Mouse (Mus musculus) intestine, embryonic 16.5 days (tissue): ENCODE data around the gene Tex2. TPM values are rescaled to one million over a fixed set of nuclear protein-coding genes. Genes with fewer than 3 reads are reported as not detected.
"Not testable (repeated sequence)": the region's sequence is repeated elsewhere in the genome, so short reads cannot be mapped to it uniquely, and the experiment has no call there.

ENCODE experiments used
- ATAC-seq: fragments of 200-750 bp; cut with Nextera tagmentation; 2 replicates; pipeline ENCODE4 v1.8.0; 2017; ENCODE audit warnings: moderate TSS enrichment, moderate library complexity
- H3K27ac ChIP-seq: fragments of 300-500 bp; sonication (generic); 2 replicates; pipeline ENCODE4 v1.5.1; 2014; ENCODE audit warnings: mild to moderate bottlenecking, low read length
- H3K27me3 ChIP-seq: fragments of 300-500 bp; sonication (generic); replicated peaks from 2 replicates; pipeline ENCODE4 v1.6.1; 2014; ENCODE audit warnings: low read length, control low read depth, mixed read lengths; ENCODE audit not compliant: control insufficient read depth, insufficient read depth
- H3K36me3 ChIP-seq: fragments of 300-500 bp; sonication (generic); 2 replicates; pipeline ENCODE4 v1.6.1; 2014; ENCODE audit warnings: low read length, control low read depth; ENCODE audit not compliant: control insufficient read depth, insufficient read depth
- H3K4me1 ChIP-seq: fragments of 300-500 bp; sonication (generic); 2 replicates; pipeline ENCODE4 v1.6.1; 2014; ENCODE audit warnings: low read length, control low read depth, mixed read lengths; ENCODE audit not compliant: control insufficient read depth, insufficient read depth
- H3K4me2 ChIP-seq: fragments of 300-500 bp; sonication (generic); 2 replicates; pipeline ENCODE4 v1.6.1; 2014; ENCODE audit warnings: low read depth, low read length, control low read depth
- H3K4me3 ChIP-seq: fragments of 300-500 bp; sonication (generic); 2 replicates; pipeline ENCODE4 v1.5.1; 2014; ENCODE audit warnings: mild to moderate bottlenecking, low read length
- H3K9ac ChIP-seq: fragments of 300-500 bp; sonication (generic); 2 replicates; pipeline ENCODE4 v1.6.1; 2014; ENCODE audit warnings: low read depth, low read length
- H3K9me3 ChIP-seq: fragments of 300-500 bp; sonication (generic); 2 replicates; pipeline ENCODE4 v1.6.1; 2016; ENCODE audit warnings: low read length, control low read depth; ENCODE audit not compliant: control insufficient read depth
- WGBS: fragments of 180-500 bp; shearing (Covaris S2); extraction: QIAGEN DNeasy Blood & Tissue Kit; methylation state at CpG from one replicate; pipeline ENCODE4 v1.1.7; 2014; 5-methylcytosine and 5-hydroxymethylcytosine counted together
- polyA plus RNA-seq: library from polyadenylated mRNA; unstranded; fragments of >200 nt; fragmentation: Nextera tagmentation; extraction: Ambion mirVana; gene quantifications from 2 replicates; pipeline ENCODE4 v1.2.1, GENCODE M21; 2015

The Tex2 gene
- polyA plus RNA-seq, 1 experiment from 2014 or later = 11.7 TPM

DNA sequence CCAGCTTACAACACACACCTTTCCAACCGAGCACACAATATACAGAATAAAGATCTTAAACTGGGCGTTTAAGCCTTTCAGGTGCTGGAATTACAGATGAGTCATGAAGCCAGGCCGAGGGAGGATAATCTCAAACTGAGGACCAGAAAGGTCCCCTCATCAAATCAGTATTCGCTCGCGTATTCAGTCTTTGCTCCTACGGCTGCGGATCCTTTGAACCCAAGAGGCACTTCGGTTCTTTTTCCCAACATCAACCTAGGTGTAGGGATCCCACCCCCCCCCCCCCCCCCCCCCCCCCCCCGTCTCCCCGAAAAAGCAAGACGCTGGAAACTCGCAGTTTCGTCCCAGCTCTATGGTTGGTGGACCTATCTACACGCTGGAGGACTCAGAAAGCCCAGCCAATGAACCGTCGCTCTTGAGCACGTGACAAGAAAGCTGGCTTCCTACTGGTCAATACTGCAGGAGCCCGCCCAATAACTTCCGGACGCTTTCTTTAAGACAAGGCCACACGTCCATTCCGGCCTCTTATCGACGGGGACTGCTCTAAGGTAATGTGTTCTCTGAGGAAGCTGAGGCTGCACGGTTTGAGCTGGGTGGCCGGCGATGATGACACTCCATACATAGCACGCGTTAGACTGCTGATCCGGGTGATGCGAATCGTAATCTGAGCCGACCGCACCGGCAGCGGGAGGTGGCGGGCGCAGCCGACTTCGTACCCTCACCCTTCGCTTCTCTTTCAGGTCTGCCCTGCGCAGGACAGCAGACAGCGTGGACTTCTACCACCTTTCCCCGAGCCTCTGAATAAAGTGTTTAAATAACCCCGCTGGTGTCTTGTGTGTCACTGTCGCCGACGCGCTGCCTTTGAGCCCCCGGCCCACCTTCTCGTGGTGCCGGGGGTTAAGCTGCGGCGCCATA lies 112.6 kb downstream of the Tex2 start:
- H3K4me1 ChIP-seq = no peaks in the 10 kb centered on the region
- no peaks in the 10 kb centered on the region for H3K9me3 ChIP-seq
- H3K9ac ChIP-seq = peak overlapping the region; percentile 93
- H3K4me2 ChIP-seq = peak overlapping the region; percentile 58
- peak; percentile 97 for ATAC-seq
- H3K27ac ChIP-seq = peak overlapping the region; percentile 98
- peak overlapping the region; percentile 83 for H3K4me3 ChIP-seq
- under 1% methylated on average over 52 of the region's 55 CpGs for WGBS
- H3K36me3 ChIP-seq = no peaks in the 10 kb centered on the region
- no peaks in the 10 kb centered on the region for H3K27me3 ChIP-seq

DNA sequence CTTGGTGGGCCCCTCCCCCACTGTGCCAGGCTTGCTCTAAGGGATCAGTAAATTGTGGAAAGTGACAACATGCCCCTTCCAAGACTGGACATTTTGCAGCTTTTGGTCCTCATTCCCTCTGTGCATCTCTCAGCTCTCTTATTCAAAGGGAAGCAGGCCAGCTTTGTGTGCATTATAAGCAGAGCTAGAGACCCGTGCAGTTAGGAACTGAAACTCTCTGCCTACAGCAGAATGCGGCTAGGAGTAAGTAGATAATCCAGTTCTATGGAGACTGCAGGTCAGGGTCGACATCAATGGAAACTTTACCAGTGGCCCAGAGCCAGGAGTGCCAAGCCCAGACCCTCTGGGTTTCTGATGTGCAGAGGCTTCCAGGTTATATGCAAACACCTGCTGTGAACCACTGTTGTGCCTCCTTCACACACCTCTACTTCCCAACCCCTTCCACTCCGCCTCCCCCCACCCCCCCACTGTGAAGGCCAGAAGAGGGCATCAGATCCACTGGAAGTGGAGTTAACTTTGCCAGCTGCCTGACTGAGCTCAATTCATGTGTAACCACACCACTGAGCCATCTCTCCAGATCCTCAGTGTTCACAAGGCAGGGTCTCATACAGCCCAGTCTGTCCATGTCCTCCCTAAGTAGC lies 114.4 kb downstream of the Tex2 start:
- ATAC-seq = no peak
- Histone ChIP-seq H3K9ac (no peak overlapping the region), H3K4me1 (no peaks in the 10 kb centered on the region), H3K4me2 (no peak overlapping the region), H3K4me3 (no peak overlapping the region), H3K27me3 (no peaks in the 10 kb centered on the region), H3K27ac (no peak overlapping the region), H3K36me3 (no peaks in the 10 kb centered on the region), H3K9me3 (no peaks in the 10 kb centered on the region)
- WGBS = 36% methylated on average over 4 of the region's 4 CpGs

DNA sequence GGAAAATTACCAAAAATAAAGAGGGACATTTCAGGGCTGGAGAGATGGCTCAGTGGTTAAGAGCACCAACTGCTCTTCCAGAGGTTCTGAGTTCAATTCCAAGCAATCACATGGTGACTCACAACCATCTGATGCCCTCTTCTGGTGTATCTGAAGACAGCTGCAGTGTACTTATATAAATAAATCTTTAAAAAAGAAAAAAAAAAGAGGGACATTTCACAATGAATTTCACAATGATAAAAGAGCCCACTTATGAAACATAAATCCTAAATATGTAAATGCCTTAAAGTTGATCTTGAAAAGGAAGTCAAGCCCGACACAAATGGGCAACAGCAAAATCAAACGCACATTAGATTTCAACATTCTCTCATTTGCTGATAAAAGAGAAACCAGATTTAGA lies 115.3 kb downstream of the Tex2 start:
- no peak for ATAC-seq

DNA sequence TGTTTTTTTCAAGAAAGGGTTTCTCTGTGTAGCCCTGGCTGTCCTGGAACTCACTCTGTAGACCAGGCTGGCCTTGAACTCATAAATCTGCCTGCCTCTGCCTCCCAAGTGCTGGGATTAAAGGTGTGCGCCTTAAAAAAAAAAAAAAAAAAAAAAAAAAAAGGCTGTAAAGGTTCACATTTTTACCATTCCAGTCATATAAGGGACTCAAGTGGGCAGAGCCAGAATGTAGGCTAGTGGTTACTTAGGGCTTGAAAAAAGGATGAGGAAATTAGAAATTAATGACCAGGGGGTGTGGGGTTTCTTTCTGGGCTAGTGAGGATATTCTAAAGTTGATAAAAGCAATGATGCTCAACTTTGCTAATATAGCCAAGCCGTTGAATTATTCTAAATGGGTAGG lies 116.2 kb downstream of the Tex2 start:
- not testable (repeated sequence) for H3K27ac ChIP-seq, H3K9ac ChIP-seq, H3K4me3 ChIP-seq, H3K9me3 ChIP-seq, H3K27me3 ChIP-seq, H3K36me3 ChIP-seq, ATAC-seq, H3K4me1 ChIP-seq, H3K4me2 ChIP-seq
- 84% methylated on average over 2 of the region's 2 CpGs for WGBS

More for the DNA sequence above, 115.3 kb downstream of the Tex2 start:
- Histone ChIP-seq H3K4me1 (no peaks in the 10 kb centered on the region), H3K9me3 (no peaks in the 10 kb centered on the region), H3K4me2 (no peak overlapping the region), H3K4me3 (no peak overlapping the region), H3K36me3 (no peaks in the 10 kb centered on the region), H3K27ac (no peak overlapping the region), H3K9ac (no peak overlapping the region), H3K27me3 (no peaks in the 10 kb centered on the region)
- WGBS = 81% methylated on average over 2 of the region's 2 CpGs

DNA sequence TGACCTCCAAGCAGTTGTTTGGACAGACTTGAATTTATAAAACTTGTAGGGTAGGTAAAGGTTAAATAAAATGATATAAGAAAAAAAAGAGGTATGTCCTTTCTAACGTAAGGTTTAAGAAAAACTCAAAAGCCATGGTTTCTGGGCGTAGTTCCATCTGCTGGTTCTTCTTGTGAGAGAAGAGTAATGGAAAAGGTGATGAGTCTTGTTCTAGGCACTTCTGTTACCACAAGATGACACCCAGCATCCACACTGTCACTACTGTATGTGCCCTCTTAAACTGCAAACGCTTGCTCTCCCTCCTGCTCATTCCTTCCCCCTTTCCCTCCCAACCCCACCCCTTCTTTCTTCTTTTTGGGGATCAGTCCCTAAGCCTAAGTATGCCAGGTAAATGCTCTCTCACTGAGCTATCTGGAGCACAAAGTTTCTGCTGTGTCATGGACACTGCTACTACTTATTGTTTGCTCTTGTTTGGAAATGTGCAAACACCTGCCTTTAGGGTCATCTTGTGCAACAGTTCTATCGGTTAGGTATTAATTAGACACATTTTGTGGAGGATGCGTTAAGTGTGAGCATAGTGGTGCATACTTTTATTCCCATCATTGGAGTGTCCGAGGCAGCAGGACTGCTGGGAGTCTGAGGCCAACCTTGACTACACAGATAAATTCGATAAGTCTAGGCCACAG lies 120.1 kb downstream of the Tex2 start:
- Histone ChIP-seq H3K9me3 (no peaks in the 10 kb centered on the region), H3K4me2 (no peak overlapping the region), H3K4me3 (no peak overlapping the region), H3K4me1 (peaks cover 7% of the 10 kb centered on the region; the same call in 1 of the 2 replicates), H3K27ac (no peak overlapping the region), H3K36me3 (no peaks in the 10 kb centered on the region), H3K9ac (no peak overlapping the region), H3K27me3 (no peaks in the 10 kb centered on the region)
- WGBS = 75% methylated on average over 7 of the region's 7 CpGs
- no peak for ATAC-seq

DNA sequence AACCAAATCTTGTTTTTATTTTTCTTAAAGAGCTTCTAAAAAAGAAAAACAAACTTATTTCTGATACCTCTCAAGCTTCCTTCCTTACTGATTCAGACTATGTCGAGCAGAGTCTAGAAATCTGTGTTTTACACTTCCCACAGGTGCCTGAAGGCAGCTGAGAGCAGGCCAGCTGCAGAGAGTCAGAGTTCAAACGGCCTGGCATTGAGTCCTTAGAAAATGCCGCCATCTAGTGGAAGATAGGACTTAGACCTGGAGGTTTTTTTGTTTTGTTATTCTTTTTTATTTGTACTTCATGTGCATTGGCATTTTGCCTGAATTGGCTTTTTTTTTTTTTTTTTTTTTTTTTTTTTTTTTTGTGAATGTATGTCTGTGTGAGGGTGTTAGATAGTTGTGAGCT lies 121.8 kb downstream of the Tex2 start:
- 0% methylated on average over 3 of the region's 3 CpGs for WGBS
- Histone ChIP-seq H3K4me3 (no peak overlapping the region), H3K9ac (no peak overlapping the region), H3K36me3 (no peaks in the 10 kb centered on the region), H3K4me1 (peaks cover 11% of the 10 kb centered on the region), H3K27ac (no peak overlapping the region), H3K9me3 (no peaks in the 10 kb centered on the region), H3K4me2 (no peak overlapping the region), H3K27me3 (no peaks in the 10 kb centered on the region)
- no peak for ATAC-seq

DNA sequence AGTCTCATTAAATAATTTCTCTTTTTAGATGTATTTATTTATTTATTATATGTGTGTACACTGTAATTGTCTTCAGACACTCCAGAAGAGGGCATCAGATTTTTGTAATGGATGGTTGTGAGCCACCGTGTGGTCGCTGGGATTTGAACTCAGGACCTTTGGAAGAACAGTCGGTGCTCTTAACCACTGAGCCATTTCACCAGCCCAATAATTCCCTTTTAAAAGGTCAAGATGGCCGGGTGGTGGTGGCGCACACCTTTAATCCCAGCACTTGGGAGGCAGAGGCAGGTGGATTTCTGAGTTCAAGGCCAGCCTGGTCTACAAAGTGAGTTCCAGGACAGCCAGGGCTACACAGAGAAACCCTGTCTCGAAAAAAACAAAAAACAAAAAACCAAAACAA lies 122.6 kb downstream of the Tex2 start:
- ATAC-seq, H3K27ac ChIP-seq, H3K27me3 ChIP-seq, H3K4me3 ChIP-seq, H3K9me3 ChIP-seq, H3K4me2 ChIP-seq, H3K9ac ChIP-seq, H3K36me3 ChIP-seq: not testable (repeated sequence)
- H3K4me1 ChIP-seq = peaks cover 13% of the 10 kb centered on the region
- whole genome bisulfite sequencing = 86% methylated on average over 6 of the region's 6 CpGs

DNA sequence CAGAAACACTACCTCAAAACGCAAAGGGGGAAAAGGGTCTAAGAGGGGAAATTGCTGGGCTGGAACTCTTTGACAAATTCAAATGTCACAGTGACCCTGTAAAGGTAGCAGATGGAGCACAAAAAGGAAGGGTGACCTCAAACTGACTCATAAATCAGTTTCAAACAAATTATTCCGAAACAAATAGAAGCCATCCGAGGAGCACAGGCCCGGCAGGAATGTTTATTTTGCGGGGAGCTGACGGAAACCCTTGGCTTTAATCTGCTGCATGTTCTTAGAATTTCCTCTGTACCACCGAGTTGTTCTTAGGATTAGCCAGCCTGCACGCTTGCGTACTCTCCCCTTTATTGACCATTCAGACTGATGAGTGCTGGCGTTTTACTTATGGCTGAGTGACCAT lies 123.2 kb downstream of the Tex2 start:
- no peaks in the 10 kb centered on the region for H3K9me3 ChIP-seq
- H3K27me3 ChIP-seq = no peaks in the 10 kb centered on the region
- H3K27ac ChIP-seq = no peak overlapping the region
- no peaks in the 10 kb centered on the region for H3K36me3 ChIP-seq
- peaks cover 16% of the 10 kb centered on the region for H3K4me1 ChIP-seq
- WGBS = 42% methylated on average over 10 of the region's 10 CpGs
- no peak for ATAC-seq
- no peak overlapping the region for H3K4me2 ChIP-seq
- H3K4me3 ChIP-seq = no peak overlapping the region
- H3K9ac ChIP-seq = no peak overlapping the region

DNA sequence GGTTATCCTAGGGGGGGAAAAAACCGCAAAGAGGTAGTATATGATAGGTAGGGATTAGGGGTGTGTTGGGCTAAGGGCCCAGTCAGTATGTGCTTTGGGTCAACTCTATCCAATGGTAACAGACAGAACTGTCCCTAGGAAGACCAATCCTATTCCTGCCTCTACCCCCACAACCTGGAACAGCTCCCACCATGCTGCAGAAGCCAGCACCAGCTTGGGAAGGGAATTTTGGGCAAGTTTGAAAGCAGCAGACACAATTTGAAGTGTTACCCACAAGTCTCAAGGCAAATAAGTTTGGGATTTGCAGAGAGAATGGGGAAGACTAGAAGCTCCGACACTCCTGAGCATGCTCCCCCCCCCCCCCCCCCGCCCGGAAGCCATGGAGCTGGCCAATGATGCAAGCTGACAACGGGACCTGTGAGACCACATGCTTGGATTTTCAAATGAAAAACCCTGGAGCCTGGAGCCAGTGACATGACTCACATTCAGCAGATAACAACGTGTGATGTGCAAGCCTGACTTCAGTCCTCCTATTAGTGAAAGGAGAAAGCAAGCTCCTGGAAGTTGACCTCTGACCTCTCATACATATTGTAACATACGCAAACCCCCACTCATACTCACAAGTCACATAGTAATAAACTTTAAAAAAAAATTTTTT lies 124.1 kb downstream of the Tex2 start:
- 52% methylated on average over 6 of the region's 7 CpGs for WGBS
- no peak overlapping the region for H3K27ac ChIP-seq

More for the DNA sequence above, 124.1 kb downstream of the Tex2 start:
- no peak for ATAC-seq
- Histone ChIP-seq H3K27me3 (no peaks in the 10 kb centered on the region), H3K4me3 (no peak overlapping the region), H3K9me3 (no peaks in the 10 kb centered on the region), H3K4me2 (no peak overlapping the region), H3K36me3 (no peaks in the 10 kb centered on the region), H3K4me1 (peaks cover 16% of the 10 kb centered on the region), H3K9ac (no peak overlapping the region)
